ENCODE assay signal across 8 mouse cellular contexts in genomic region chr19:5349502-5349873, GRCm38 (mm10). TPM values are rescaled to one million over a fixed set of nuclear protein-coding genes. Genes with fewer than 3 reads are reported as not detected.
DNase-seq lines count a peak whose midpoint lies in the region; ATAC-seq and TF ChIP-seq lines count a peak whose summit lies in the region.
"Not testable (repeated sequence)": the region's sequence is repeated elsewhere in the genome, so short reads cannot be mapped to it uniquely, and the experiment has no call there.

TSS of gene Cst6 (minus strand) at chr19:5349574.

- DNase-seq in forebrain, embryonic 14.5 days (ENCODE audit: low spot score); left cerebral cortex, postnatal 25 days (ENCODE audit: low spot score in 2 of 2); liver, postnatal 0 days; thymus, postnatal 0 days (ENCODE audit: low spot score): not testable (repeated sequence)

- 64% methylated on average over 6 of the region's 6 CpGs for WGBS in forebrain, embryonic 14.5 days
- 59% methylated on average over 6 of the region's 6 CpGs for WGBS in heart, embryonic 13.5 days
- WGBS in intestine, embryonic 16.5 days: 59% methylated on average over 6 of the region's 6 CpGs
- 63% methylated on average over 6 of the region's 6 CpGs for WGBS in liver, postnatal 0 days (ENCODE audit: insufficient replicate concordance)

- not testable (repeated sequence) for TF ChIP-seq POLR2A in bone marrow macrophage, adult 2 months (IDR thresholded peaks at IDR 0.05; ENCODE audit: borderline replicate concordance, low read depth, low read length); myocyte (IDR thresholded peaks at IDR 0.05; ENCODE audit: insufficient read length, low read depth)

- peaks cover 12% of the 10 kb centered on the region for H3K4me1 ChIP-seq in bone marrow macrophage, adult 2 months (ENCODE audit: control insufficient read depth, insufficient read depth, low read length)
- H3K4me1 ChIP-seq in forebrain, embryonic 14.5 days (ENCODE audit: control insufficient read depth, insufficient read depth, low read length); intestine, embryonic 16.5 days (ENCODE audit: control insufficient read depth, insufficient read depth, low read length); liver, postnatal 0 days (ENCODE audit: insufficient read depth): not testable (repeated sequence)
- peaks cover 19% of the 10 kb centered on the region for H3K4me1 ChIP-seq in heart, embryonic 13.5 days

- peak within 1 kb of the TSS; percentile 2; the same call in 1 of the 2 replicates for H3K4me3 ChIP-seq in bone marrow macrophage, adult 2 months (ENCODE audit: insufficient read depth, low read length)
- H3K4me3 ChIP-seq in forebrain, embryonic 14.5 days (ENCODE audit: low read depth, low read length): peak within 1 kb of the TSS; percentile 27
- peak within 1 kb of the TSS; percentile 50 for H3K4me3 ChIP-seq in heart, embryonic 13.5 days
- peak within 1 kb of the TSS; percentile 49 for H3K4me3 ChIP-seq in intestine, embryonic 16.5 days (ENCODE audit: low read length)
- peak within 1 kb of the TSS; percentile 34 for H3K4me3 ChIP-seq in liver, postnatal 0 days (ENCODE audit: low read depth, low read length)
- H3K4me3 ChIP-seq in myocyte: not testable (repeated sequence)

- H3K27ac ChIP-seq in bone marrow macrophage, adult 2 months (ENCODE audit: insufficient read depth, low read depth, low read length); forebrain, embryonic 14.5 days (ENCODE audit: low read depth, low read length); heart, embryonic 13.5 days (replicated peaks); intestine, embryonic 16.5 days (ENCODE audit: low read length); liver, postnatal 0 days (ENCODE audit: low read depth): not testable (repeated sequence)

- not testable (repeated sequence) for TF ChIP-seq EP300 in liver, postnatal 0 days (IDR thresholded peaks at IDR 0.05; ENCODE audit: low read depth)

- intact Hi-C loops in left cerebral cortex, postnatal 25 days (cut with DNase I): loop anchor here (5.0 kb wide), 1 partner anchor 47 kb away; no protein-coding TSS in a partner anchor

- not testable (repeated sequence) for H3K36me3 ChIP-seq in forebrain, embryonic 14.5 days (ENCODE audit: control insufficient read depth, insufficient read depth, low read length); heart, embryonic 13.5 days; intestine, embryonic 16.5 days (ENCODE audit: control insufficient read depth, insufficient read depth, low read length); liver, postnatal 0 days (replicated peaks; ENCODE audit: insufficient read depth, low read length); myocyte (ENCODE audit: control insufficient read depth, insufficient read depth)

- H3K4me2 ChIP-seq in forebrain, embryonic 14.5 days (ENCODE audit: low read length): peak within 1 kb of the TSS; percentile 65
- H3K4me2 ChIP-seq in heart, embryonic 13.5 days: peak within 1 kb of the TSS; percentile 81
- H3K4me2 ChIP-seq in intestine, embryonic 16.5 days (ENCODE audit: low read depth, low read length): peak within 1 kb of the TSS; percentile 80
- peak within 1 kb of the TSS; percentile 70 for H3K4me2 ChIP-seq in liver, postnatal 0 days (ENCODE audit: low read depth, low read length)
- H3K4me2 ChIP-seq in myocyte (ENCODE audit: low read depth): peak within 1 kb of the TSS; percentile 81

- H3K27me3 ChIP-seq in forebrain, embryonic 14.5 days (replicated peaks; ENCODE audit: control insufficient read depth, insufficient read depth, low read length); intestine, embryonic 16.5 days (replicated peaks; ENCODE audit: control insufficient read depth, insufficient read depth, low read length); liver, postnatal 0 days (ENCODE audit: insufficient read depth, low read length); myocyte (ENCODE audit: control insufficient read depth, insufficient read depth, insufficient read length): not testable (repeated sequence)
- peaks cover 20% of the 10 kb centered on the region for H3K27me3 ChIP-seq in heart, embryonic 13.5 days (replicated peaks)

- H3ac ChIP-seq in myocyte (ENCODE audit: control insufficient read depth, insufficient read length): not testable (repeated sequence)

- peak within 1 kb of the TSS; percentile 68 for H3K9ac ChIP-seq in forebrain, embryonic 14.5 days (ENCODE audit: low read length)
- H3K9ac ChIP-seq in heart, embryonic 13.5 days: peak within 1 kb of the TSS; percentile 79
- peak within 1 kb of the TSS; percentile 66 for H3K9ac ChIP-seq in intestine, embryonic 16.5 days (ENCODE audit: low read depth, low read length)
- H3K9ac ChIP-seq in liver, postnatal 0 days (replicated peaks): peak within 1 kb of the TSS; percentile 53

- TF ChIP-seq CTCF in bone marrow macrophage, adult 2 months (IDR thresholded peaks at IDR 0.05; ENCODE audit: low read depth, low read length); liver, postnatal 0 days (IDR thresholded peaks at IDR 0.05; ENCODE audit: low read depth): not testable (repeated sequence)

- H3K9me3 ChIP-seq in forebrain, embryonic 14.5 days (replicated peaks; ENCODE audit: control insufficient read depth, low read length); heart, embryonic 13.5 days; intestine, embryonic 16.5 days (ENCODE audit: control insufficient read depth, low read length); liver, postnatal 0 days (ENCODE audit: low read length): not testable (repeated sequence)

- not testable (repeated sequence) for ATAC-seq in forebrain, embryonic 14.5 days; heart, embryonic 13.5 days (ENCODE audit: extremely low read depth, insufficient number of reproducible peaks, low FRiP score, low TSS enrichment); intestine, embryonic 16.5 days; liver, postnatal 0 days

- not testable (repeated sequence) for H3K79me2 ChIP-seq in myocyte (ENCODE audit: control insufficient read depth, insufficient read depth)

RNA-seq across cellular contexts. Expression of gene Cst6, which starts in this region (rescaled TPM):
- polyA plus RNA-seq in bone marrow macrophage, adult 2 months (2012; ENCODE audit: insufficient read depth, insufficient read length, missing spikeins): not detected in 2 replicates
- 4.0 and 5.6 TPM in 2 replicates for polyA plus RNA-seq in forebrain, embryonic 14.5 days (2014; fragmentation: Nextera tagmentation; extraction: Ambion mirVana)
- polyA plus RNA-seq in heart, embryonic 13.5 days (2015; fragmentation: Nextera tagmentation; extraction: Ambion mirVana): 0.28 and 0.73 TPM in 2 replicates
- polyA plus RNA-seq in intestine, embryonic 16.5 days (2015; fragmentation: Nextera tagmentation; extraction: Ambion mirVana): 33.1 and 50.6 TPM in 2 replicates
- total RNA-seq in left cerebral cortex, postnatal 25 days (2021): 10 to 100 TPM; 21.2 to 23.9 TPM
- not detected in 2 replicates for polyA plus RNA-seq in liver, postnatal 0 days (2015; fragmentation: Nextera tagmentation; extraction: Ambion mirVana)
- polyA plus RNA-seq in myocyte (2012; fragmentation: generic; extraction: Trizol): 28.0 TPM
- polyA plus RNA-seq in thymus, postnatal 0 days (2015; fragmentation: Nextera tagmentation; extraction: Ambion mirVana): 29.1 and 30.5 TPM in 2 replicates
